Mouse (Mus musculus) G1E (cell line): ENCODE results near the gene Perm1. TPM values are rescaled to one million over a fixed set of nuclear protein-coding genes. Genes with fewer than 3 reads are reported as not detected.
A peak's percentile ranks its signal among the peaks of the same experiment; 100 is the strongest.

ENCODE experiments used
- ATAC-seq: 2 replicates; pipeline ENCODE4 v1.8.0; 2016; ENCODE audit warnings: mild to moderate bottlenecking; ENCODE audit not compliant: insufficient number of reproducible peaks, poor library complexity, low FRiP score, severe bottlenecking; ENCODE audit errors: extremely low read depth
- DNase-seq: peaks from one replicate; pipeline ENCODE4 v3.0.0; 2012; ENCODE audit warnings: low spot score
- H3K27me3 ChIP-seq: 2 replicates; pipeline ENCODE4 v1.6.1; 2012; ENCODE audit warnings: mild to moderate bottlenecking, low read length, inconsistent platforms; ENCODE audit not compliant: insufficient read depth
- H3K36me3 ChIP-seq: replicated peaks from 2 replicates; pipeline ENCODE3; 2012; ENCODE audit warnings: mild to moderate bottlenecking, inconsistent platforms
- H3K4me1 ChIP-seq: 2 replicates; pipeline ENCODE4 v1.6.1; 2012; ENCODE audit warnings: low read depth, low read length, inconsistent platforms, mixed read lengths; ENCODE audit not compliant: insufficient read depth
- H3K4me3 ChIP-seq: 2 replicates; pipeline ENCODE4 v1.5.1; 2012; ENCODE audit warnings: low read depth, mild to moderate bottlenecking, inconsistent platforms, low read length, moderate library complexity, mixed read lengths
- H3K9me3 ChIP-seq: replicated peaks from 2 replicates; pipeline ENCODE4 v1.6.1; 2012; ENCODE audit warnings: inconsistent platforms
- CTCF ChIP-seq: IDR thresholded peaks from 2 replicates; pipeline ENCODE4 v1.5.1; 2012; ENCODE audit warnings: low read depth, low read length, inconsistent platforms, mixed read lengths
- GATA1 ChIP-seq: IDR thresholded peaks from 2 replicates; pipeline ENCODE4 v1.6.1; 2012; ENCODE audit warnings: borderline replicate concordance, low read length, inconsistent platforms, mixed read lengths
- GATA2 ChIP-seq: IDR thresholded peaks from 2 replicates; pipeline ENCODE4 v1.6.1; 2012; ENCODE audit warnings: low read depth, low read length, inconsistent platforms, borderline replicate concordance
- POLR2AphosphoS5 ChIP-seq: IDR thresholded peaks from 2 replicates; pipeline ENCODE4 v1.6.1; 2012; ENCODE audit warnings: low read depth, low read length, inconsistent platforms; ENCODE audit not compliant: insufficient replicate concordance
- TAL1 ChIP-seq: conservative IDR thresholded peaks from 2 replicates; pipeline ENCODE4 v1.6.1; 2012; ENCODE audit warnings: low read depth, low read length, inconsistent platforms, mixed read lengths
- polyA plus RNA-seq: library from polyadenylated mRNA; stranded (reverse); fragments of >175 nt; gene quantifications from 2 replicates; pipeline ENCODE4 v1.2.3, GENCODE M21; 2012
- total RNA-seq, 2 experiments: library from RNA; stranded (forward) in 1 of 2; stranded (reverse) in 1 of 2; fragments of 200-1000 nt in 1 of 2; fragments of >200 nt in 1 of 2; fragmentation: Nextera tagmentation in 1 of 2; gene quantifications; 2 replicates each; pipeline ENCODE4 v1.2.3; 2014 to 2017

The Perm1 gene
- total and polyA plus RNA-seq, 3 experiments = 0.05 TPM; not detected in 2

DNA sequence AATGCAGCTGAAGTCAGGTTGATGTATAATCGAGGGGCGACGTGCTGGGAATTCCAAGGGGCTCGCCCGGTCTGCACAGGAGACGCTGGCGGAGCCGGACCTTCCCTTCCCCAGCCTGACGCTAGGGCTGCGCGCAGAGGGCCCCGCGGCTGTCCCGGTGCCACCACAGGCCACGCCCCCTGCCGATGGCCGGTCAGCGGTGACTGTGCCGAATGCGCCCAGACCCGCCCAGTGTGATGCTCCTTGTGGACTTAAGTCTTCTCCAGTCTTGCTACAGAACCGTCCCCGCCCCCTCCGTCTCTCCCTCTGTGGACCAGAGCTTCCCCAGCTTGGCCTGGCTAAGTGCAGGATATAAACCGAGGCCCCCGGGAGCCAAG, 17.9 kb upstream of the Perm1 start:
- peaks cover 21% of the 10 kb centered on the region for H3K4me1 ChIP-seq
- H3K27me3 ChIP-seq = peaks cover 57% of the 10 kb centered on the region
- peak overlapping the region; percentile 75 for H3K4me3 ChIP-seq

DNA sequence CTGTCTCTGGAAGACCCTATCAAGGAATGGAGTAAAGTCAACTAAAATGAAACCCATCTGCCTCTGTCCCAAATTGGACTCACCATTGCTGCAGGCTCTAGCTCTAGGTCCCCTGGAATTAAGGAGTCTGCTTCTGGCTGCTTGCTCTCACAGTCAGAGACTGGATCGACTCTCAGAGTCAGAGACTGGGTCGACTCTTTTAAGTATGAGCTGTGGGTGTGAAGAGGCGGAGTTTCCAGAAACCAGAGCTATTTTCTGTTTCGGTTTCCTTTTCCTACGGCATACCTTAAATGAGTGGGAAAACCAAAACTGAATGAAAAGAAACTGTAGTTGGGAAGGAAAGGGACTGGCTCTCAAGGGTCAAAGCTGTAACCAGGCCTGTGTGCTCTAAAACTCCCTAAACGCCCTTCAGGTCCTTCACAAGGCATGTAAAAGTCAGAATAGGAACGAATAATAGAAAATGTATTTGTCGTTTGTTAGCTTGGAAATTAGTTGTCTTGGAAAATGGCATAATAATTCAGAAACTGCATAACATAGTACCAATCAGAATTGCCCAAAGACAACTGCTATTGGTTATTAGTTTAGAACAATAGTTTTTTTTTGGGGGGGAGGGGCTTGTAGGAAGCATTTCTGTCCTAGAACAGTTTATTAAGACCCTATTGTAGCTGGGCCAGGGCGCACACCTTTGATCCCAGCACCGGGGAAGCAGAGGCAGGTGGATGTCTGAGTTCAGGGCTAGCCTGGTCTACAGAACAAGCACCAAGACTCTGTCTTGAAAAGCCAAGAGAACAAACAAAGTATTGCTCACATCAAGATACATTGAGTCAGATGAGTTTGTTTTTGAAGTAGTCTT, 14.8 kb upstream of the Perm1 start, which contains the start of gene Isg15:
TSS of gene Isg15 (minus strand) at position 196 of the 853 bp plus-strand sequence.
- Histone ChIP-seq H3K27me3 (peaks cover 52% of the 10 kb centered on the region), H3K4me1 (peaks cover 25% of the 10 kb centered on the region)
- DNase-seq = no peak

More for the DNA sequence above, 17.9 kb upstream of the Perm1 start:
- Histone ChIP-seq H3K9me3 (no peaks in the 10 kb centered on the region; the same call in 1 of the 2 replicates), H3K36me3 (no peaks in the 10 kb centered on the region)
- TF ChIP-seq CTCF (no peak), POLR2AphosphoS5 (no peak), GATA2 (no peak), GATA1 (no peak), TAL1 (no peak)
- DNase-seq (peak; percentile 59), ATAC-seq (peak; percentile 68)

DNA sequence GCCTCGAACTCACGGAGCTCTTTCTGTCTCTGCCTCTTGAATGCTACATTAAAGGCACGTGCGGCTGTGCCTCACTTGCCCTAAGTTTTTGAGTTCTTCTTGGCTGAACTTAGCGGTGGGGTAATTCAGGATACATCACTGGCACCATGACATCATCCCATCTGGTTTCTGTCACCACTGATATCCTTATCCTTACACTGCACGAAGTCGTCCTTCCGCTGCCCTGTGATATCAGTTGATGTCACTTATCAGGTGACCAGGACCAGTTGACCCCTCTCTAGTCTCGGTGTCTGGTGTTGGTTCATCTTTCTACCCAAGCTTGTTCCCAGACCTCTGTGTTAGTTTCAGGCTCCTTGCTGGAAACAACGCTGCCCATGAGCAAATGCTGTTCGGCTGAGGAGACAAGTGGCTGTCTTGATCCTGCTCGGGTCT, 13.2 kb upstream of the Perm1 start:
- TF ChIP-seq GATA2 (no peak), TAL1 (no peak), CTCF (no peak), POLR2AphosphoS5 (no peak), GATA1 (no peak)
- Histone ChIP-seq H3K9me3 (no peaks in the 10 kb centered on the region), H3K27me3 (peaks cover 39% of the 10 kb centered on the region), H3K36me3 (no peaks in the 10 kb centered on the region), H3K4me1 (peaks cover 13% of the 10 kb centered on the region), H3K4me3 (no peak overlapping the region)
- DNase-seq (no peak), ATAC-seq (no peak)

More for the DNA sequence above, 14.8 kb upstream of the Perm1 start, which contains the start of gene Isg15:
- no peak for ATAC-seq
- Histone ChIP-seq H3K36me3 (no peaks in the 10 kb centered on the region), H3K4me3 (no peak within 1 kb of the TSS), H3K9me3 (no peaks in the 10 kb centered on the region; the same call in 1 of the 2 replicates)
- TF ChIP-seq GATA2 (no peak), CTCF (no peak), GATA1 (no peak), TAL1 (no peak), POLR2AphosphoS5 (no peak)

DNA sequence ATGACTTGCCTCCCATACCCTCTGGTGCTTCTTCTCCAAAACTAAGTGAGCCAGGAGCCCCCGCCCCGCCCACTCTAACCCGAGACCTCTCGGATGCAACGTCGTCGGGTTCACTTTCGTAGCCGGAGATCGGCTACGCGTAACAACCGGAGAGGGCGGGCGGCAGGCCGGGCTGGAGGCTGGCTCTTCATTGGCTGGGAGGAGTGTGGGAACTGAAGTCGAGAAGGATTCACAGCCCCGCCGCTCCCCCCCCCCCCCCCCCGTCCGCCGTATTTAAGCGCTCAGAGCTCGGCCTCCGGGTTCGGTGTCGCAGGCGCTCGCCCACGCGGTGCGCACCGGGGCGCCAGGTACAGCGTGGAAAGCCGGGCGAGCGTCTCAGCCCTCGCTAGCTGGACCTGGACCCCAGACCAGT, 12.7 kb upstream of the Perm1 start, which contains the start of gene AW011738:
TSS of gene AW011738 (plus strand) at position 304 of the 412 bp plus-strand sequence.
- Histone ChIP-seq H3K36me3 (no peaks in the 10 kb centered on the region), H3K27me3 (peaks cover 35% of the 10 kb centered on the region), H3K9me3 (no peaks in the 10 kb centered on the region), H3K4me3 (no peak within 1 kb of the TSS; the same call in 1 of the 2 replicates), H3K4me1 (peaks cover 9% of the 10 kb centered on the region)
- no peak for ATAC-seq
- DNase-seq = no peak
- TF ChIP-seq TAL1 (no peak), GATA2 (no peak), POLR2AphosphoS5 (no peak), GATA1 (no peak), CTCF (no peak)

DNA sequence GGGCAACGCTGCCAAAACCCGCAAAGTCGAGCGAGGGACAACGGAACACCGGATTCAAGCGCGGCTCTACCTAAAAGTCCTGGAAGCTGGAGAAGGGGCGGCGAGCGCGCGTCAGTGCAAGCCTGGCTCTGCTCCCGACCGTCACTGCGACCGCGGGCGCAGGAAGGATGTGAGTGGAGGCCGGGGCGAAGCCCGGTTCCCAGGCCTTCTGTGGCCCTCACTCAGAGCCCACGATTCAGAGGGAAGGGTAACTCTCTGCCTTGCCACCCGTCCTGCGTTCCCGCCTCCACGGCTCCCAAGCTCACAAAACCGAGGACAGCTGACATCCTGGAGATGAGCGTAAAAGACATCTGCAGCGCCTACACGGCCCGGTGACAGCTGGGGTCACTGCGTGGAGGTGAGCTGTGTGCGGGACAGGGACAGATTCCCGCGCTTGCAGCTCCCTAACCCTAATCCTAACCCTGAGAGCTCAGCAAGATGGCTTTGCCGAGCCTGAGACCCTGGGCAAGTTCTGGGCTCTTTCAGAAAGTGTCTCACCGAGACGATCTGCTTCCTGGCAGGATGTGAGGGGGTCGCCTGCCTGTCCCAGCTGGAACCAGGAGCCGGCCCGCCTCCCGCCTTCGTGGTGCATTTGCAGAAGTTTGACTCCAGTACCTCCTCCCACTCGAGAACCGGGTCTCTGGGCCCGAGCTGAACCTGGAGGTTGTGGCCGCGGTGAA, 12.1 kb upstream of the Perm1 start:
- DNase-seq (no peak), ATAC-seq (no peak)
- Histone ChIP-seq H3K9me3 (no peaks in the 10 kb centered on the region), H3K4me1 (peaks cover 8% of the 10 kb centered on the region), H3K4me3 (no peak overlapping the region; the same call in 1 of the 2 replicates), H3K36me3 (no peaks in the 10 kb centered on the region), H3K27me3 (peaks cover 35% of the 10 kb centered on the region)
- TF ChIP-seq GATA1 = no peak
- TF ChIP-seq GATA2 = no peak
- TF ChIP-seq CTCF = no peak
- TF ChIP-seq POLR2AphosphoS5 = no peak
- no peak for TF ChIP-seq TAL1

DNA sequence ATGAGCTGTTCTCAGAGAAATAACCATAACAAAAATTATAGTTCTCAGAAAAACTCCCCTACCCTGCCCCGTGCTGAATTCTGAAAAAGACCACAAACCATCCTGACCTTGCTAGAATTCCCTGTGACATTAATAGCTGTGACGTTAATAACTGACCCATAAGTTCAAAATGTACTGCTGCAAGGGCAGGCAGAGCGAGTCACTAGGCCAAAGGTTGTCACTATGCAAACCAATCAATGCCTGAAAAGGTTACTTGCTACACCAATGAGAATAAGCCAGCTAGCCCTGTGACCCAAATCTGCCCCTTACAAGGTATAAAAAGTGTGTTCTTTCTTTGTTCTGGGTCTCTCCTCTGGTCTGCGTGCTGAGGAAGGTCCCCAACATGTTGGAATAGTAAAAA, 6.8 kb upstream of the Perm1 start:
- Histone ChIP-seq H3K9me3 (0 out of 2 replicates have a peak, but pooled peaks cover under 1% of the 10 kb centered on the region), H3K27me3 (peaks cover 18% of the 10 kb centered on the region), H3K4me3 (no peak overlapping the region), H3K36me3 (no peaks in the 10 kb centered on the region), H3K4me1 (no peaks in the 10 kb centered on the region)
- ATAC-seq (no peak), DNase-seq (no peak)
- TF ChIP-seq CTCF (no peak), GATA2 (no peak), GATA1 (no peak), POLR2AphosphoS5 (no peak)
